Mouse (Mus musculus): ENCODE data around the gene Fbxw4. TPM values are rescaled to one million over a fixed set of nuclear protein-coding genes. Genes with fewer than 3 reads are reported as not detected.

Gene Fbxw4
- total RNA-seq, 2 experiments from 2014 or later, result 31.6 to 36.4 TPM

DNA sequence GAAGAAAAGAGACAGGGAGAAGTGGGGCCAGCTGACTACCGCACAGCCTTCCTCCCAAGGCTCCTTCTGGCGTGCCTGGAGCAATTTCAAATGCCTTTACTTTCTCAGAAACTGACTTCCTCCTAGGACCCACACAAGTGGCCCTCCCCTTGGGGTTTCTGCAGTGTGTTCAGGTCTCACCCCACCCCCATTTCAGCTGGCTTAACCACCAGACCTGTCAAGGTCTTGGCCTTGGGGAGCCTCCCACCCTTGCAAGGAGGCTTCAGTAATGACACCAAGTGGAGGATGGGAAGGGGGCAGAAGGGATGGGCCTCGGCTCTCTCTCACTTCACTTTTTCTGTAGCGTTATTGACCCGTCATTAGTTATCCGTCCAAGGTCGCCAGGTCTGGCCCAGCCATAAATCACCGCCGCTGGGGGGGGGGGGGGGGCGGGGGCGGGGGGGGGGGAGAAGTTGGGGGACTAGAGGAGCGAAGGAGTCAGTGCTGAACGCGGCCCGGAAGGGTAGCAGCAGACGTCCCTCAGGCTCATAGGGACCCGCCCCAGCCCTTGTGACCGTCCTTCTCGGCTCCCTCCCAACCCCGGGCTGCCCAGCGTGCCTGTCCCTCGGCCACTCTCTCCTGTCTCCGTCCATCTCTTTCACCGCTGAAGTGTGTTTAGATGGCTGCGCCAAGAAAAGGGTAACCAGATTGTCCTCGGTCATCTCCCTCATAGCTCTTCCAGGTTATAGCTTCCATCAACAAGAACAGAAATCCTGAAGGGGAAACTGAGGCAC lies 115.8 kb downstream of the Fbxw4 start:
- DNase-seq (ENCODE audit: low spot score in 2 of 2), result no peak

DNA sequence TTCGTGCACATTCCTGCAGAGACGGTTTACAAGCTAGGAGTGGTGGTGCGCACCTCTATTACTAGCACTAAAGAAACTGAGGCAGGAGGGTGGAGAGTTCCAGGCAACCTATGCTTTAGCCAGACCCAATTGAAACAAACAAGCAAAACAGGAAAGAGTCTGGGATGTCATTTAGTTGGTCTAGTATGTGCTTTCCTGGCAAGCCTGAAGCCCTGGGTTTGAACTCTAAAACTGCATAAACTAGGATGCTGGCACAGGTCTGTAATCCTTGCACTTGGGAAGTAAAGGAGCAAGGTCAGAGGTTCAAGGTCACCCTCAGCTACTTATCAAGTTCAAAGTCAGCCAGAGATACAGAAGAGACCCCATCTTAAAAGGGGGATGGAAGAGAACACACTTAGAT lies 118.1 kb downstream of the Fbxw4 start:
- DNase-seq (ENCODE audit: low spot score in 2 of 2), result no peak

DNA sequence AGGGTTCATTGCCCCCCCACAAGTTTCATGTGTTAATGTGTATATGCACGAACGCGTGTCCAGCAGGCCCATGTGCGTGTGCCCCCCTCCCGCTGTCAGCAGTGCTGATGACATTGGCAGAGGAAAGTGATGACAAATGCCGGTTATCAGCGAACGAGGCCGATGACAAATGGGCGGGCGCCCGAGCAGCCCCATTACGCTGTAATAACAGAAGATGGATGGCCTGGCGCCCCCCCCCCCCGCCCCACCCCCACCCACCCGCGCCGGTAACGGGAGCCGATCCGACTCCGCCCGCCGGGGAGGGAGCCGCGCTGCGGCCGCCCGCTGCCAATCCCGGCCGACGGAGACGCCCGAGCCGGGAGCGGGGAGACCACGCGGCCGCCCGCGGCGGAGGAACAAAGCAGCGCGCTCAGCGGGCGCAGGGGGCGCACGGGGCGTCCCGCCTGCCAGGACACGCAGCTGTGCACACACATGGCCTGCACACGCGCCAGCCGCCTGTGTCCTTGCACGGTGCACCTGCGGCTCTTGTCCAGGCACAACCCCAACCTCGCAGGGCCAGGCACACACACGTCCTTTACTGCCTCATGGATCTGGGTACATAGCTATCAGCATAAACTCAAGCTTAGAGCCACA lies 118.6 kb downstream of the Fbxw4 start:
- DNase-seq (ENCODE audit: low spot score in 2 of 2), result peak in 1 of 2 experiments; percentile 54

DNA sequence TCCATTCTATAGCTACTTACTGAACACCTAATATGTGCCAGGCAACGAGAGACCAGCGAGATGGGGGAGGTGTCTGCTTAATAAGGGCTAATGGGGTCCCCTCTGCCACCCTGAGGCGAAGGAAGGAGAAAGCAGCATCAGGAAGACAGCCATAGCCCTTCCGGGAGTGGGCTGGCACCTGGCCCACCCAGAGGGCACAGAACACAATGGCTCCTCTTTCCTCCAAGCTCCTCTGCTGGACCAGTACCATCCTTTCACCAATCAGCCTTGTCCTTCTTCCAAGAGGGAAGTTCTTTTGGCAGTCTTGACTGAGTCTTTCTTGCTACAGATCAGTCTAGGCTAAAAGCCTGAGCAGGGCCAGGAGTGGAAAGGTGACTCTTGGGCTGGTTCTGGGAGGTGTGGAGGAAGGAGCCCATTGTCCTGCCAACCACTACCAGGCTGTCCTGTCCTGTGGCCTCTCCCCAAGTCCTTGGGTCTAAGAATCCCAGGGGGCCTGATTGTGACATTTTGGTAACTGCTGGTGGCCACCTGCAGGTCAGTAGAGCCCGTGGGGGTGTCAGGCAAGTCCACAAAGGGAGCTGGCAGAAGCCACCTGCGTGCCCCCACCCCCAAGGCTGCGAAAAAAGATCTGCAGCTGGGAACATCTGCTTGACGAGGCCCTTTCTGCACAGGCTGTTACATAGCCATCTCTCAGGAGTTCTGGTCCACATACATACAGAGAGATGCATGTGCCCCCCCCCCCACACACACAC lies 119.3 kb downstream of the Fbxw4 start:
- no peak for DNase-seq (ENCODE audit: low spot score in 2 of 2)

DNA sequence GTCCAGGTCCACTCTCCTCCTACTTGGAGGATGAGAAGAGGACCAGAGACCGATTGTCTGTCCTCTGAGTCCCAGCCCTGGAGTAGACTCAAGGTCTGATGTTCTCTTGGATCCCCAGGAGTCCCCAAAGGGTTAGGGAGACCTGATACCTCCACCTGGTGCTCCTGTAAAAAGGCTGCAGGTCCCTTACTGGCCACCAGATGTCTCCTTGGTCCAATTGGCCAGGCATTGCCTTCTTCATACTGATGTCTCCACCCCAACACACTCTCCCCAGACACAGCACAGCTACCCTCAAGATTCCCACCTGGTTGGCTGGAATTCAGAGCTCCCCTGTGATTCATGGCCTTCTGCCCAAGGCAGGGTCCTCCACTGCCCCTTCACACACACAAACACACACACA lies 122.6 kb downstream of the Fbxw4 start:
- DNase-seq (ENCODE audit: low spot score in 2 of 2), result peak; percentile 47 to 58

DNA sequence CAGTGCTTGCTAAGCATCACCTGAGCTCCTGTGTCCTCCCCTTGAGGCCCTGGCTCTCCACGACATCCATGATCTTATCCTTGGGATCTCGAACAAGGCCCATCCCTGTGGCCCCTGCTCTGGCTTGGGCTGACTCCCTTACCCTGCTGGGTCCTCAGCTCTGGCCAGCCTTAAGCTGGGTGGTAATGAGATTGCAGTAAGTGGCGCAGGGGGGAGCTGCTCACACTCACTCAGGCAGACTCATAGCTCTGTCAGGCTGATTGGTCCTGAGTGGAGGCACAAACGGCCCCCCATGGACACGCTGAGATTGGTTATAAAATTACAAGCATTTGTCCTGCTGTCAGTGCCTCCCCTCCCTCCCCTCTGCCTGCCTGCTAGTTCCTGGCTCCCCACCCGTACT lies 124.2 kb downstream of the Fbxw4 start:
- DNase-seq (ENCODE audit: low spot score in 2 of 2), result no peak

DNA sequence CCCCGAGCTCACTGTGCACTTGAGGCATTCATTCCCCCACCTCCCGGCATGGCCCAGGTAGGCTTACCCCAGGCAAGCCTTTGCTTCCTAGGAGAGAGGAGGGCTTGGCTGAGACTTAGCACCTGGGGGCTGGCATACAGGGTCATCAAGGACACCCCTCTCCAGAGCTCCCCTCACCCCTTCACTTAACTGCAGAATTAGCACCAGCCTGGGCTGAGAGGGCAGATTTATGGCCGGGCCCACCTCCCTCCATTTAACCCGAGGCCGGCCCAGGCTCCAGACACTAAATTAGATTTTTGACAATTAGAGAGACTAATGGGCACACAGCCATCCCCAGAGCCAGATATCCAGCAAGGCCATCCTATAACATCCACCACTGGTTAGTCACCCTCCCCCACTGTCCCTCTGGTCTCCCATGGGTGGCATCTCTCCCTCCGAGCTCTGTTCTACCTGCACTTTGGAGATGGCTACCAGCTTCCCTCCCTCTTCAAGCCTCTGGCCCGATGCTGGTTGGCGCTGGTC lies 124.8 kb downstream of the Fbxw4 start:
- DNase-seq (ENCODE audit: low spot score in 2 of 2), result no peak

DNA sequence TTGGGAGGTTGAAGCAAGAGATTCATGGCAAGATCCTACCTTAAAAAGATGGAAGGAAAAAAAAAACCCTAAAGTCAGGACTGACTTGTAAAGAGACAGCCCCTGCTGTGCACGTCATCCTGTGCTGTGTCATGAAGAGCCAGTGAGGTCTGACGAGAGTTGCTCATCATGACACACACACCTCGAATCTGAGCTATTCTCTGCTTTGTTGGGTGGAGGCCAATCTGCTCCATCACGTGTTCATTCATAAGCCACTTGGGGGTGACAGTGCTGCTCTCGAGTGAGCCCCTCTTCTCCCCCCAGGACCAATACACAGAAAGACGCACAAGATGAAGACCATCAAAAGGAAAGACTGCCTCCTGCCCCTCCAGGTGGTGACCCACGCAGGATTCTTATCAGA lies 126.5 kb downstream of the Fbxw4 start:
- DNase-seq (ENCODE audit: low spot score in 2 of 2), result no peak

DNA sequence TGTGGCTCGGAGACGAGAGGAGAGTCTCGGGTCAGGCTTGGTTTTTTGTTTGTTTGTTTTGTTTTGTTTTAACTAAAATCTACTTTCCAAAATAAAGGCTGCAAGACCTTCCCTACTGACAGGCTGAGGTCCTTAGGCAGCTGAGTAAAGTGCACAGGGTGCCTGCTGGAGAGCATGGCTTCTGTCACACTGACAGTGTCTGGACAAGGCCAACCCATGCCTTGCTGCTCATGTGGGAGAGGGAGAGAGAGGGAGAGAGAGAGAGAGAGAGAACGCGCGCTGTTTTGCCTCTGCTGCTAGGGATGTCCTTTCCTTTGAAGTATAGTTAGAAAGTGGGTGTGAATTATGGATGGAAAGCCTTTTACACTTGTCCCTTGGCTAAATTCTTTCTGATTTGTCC lies 128.6 kb downstream of the Fbxw4 start:
- DNase-seq (ENCODE audit: low spot score in 2 of 2), result no peak

DNA sequence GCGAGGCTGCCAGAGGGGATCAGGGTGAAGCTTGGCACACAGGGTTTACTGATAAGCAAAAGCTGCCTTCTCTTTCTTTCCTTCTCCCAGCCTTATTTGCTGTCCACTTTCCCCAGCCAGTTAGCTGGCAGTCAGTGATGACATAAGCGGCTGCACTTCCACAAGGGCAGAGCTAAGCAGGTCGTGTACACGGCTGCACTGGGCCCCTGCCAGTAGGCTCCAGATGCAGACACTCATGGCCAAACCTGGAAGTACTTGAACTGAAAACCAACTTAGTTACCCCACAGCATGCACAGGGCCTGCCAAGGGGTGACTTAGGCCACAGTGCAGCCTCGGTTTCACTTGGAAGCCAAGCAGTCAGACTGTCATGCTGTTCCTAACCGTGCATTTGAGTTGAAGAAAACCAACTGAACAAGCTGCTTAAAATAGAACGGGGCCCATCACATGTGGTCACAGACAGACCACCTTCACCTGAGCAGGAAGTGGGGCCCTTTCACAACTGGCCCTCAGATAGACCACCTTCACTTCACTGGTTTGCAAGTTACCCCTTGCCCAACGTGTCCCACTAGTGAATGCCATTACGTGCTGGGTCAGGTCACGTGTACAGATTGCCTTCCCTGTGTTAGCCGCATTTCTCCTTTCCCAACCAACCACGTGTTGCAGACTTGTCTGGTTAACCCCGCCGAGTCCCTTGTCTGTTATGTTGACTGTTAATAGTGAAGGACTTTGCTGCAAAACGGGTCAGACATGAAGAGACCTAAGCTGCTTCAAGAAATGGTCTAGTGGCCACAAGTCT lies 129.7 kb downstream of the Fbxw4 start:
- DNase-seq (ENCODE audit: low spot score in 2 of 2), result no peak

DNA sequence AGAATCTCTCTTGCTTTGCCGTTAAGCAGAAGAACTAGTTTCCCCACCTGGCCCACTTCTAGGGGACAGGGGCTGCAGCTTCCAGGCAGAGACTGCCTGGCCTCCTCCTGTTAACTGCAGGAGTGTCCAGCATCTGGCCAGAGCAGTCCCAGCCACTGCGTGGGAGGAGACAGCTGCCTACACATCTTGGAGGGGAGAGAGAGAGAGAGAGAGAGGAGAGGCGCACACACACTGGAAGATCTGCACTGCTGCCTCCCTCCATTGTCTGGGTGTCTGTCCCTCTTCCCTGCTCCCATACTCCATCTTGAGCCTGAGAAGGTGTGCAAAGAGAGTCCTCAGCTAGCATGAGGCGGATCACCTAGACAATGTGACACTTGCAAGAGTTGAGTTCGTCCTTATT lies 130.8 kb downstream of the Fbxw4 start:
- no peak for DNase-seq (ENCODE audit: low spot score in 2 of 2)

Other genes with a start within 250 kb of the Fbxw4 start
- 1 to 10 TPM; 9.4 to 9.6 TPM for gene Poll, start 99.8 kb downstream of the Fbxw4 start, total RNA-seq (2021)
- 10 to 100 TPM; 69.3 to 74.5 TPM for gene Gm17018, start 99.7 kb downstream of the Fbxw4 start, total RNA-seq (2021)
- gene Fgf8, start 82.6 kb upstream of the Fbxw4 start, total RNA-seq (2021), result not detected
- 1 to 10 TPM; 6.1 to 7.4 TPM for gene Npm3, start 89.3 kb upstream of the Fbxw4 start, total RNA-seq (2021)
- 100 to 1,000 TPM; 158 to 165 TPM for gene Mgea5, start 123.5 kb upstream of the Fbxw4 start, total RNA-seq (2021)
- 100 to 1,000 TPM; 148 to 164 TPM for gene Kcnip2, start 155.7 kb upstream of the Fbxw4 start, total RNA-seq (2021)